Mouse (Mus musculus): Measurements from ENCODE around the gene Mvp. TPM values are rescaled to one million over a fixed set of nuclear protein-coding genes. Genes with fewer than 3 reads are reported as not detected.

The Mvp gene
- polyA plus RNA-seq, 1 experiment from 2014 or later = 7.8 TPM

DNA sequence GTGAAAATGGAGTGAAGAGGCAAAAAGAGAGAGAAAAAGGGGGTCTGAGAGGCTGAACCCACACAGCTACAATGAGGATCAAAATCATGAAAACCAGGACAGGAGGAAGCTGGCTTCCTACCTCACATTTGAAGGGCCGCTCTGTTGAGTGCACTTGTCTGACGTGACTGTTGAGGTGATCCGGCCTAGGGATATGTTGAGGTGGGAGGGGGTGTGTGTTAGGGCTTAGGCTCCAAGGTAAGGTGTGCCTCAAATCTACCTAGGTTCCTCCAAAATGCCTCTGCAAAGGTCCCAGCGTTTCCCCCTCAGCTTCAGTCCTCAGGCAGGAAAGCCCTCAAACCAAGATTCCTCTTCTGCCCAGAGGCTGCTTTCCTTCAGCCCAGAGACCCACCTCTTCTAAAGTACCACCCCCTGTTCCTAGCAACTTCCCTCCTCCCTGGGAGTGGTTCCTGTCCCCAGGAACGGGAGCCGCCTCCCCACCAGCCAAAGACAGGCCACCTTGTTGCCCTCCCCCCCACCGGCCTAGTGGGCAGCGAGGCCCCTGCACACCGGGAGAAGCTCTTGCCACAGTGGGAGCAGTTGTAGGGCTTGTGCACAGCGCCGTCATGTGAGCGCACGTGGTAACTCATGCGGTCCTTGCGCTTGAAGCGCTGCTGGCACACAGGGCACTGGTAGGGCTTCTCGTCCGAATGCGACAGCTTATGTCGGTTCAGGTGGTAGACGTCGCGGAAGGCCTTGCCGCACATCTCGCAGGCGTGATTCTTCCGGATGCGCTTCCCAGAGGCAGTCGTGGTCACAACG lies 10.5 kb upstream of the Mvp start:
- H3K36me3 ChIP-seq = peaks cover 65% of the 10 kb centered on the region
- under 1% methylated on average over 30 of the region's 30 CpGs for WGBS (ENCODE audit: insufficient replicate concordance)
- peak; percentile 35 for ATAC-seq (ENCODE audit: low read depth)

DNA sequence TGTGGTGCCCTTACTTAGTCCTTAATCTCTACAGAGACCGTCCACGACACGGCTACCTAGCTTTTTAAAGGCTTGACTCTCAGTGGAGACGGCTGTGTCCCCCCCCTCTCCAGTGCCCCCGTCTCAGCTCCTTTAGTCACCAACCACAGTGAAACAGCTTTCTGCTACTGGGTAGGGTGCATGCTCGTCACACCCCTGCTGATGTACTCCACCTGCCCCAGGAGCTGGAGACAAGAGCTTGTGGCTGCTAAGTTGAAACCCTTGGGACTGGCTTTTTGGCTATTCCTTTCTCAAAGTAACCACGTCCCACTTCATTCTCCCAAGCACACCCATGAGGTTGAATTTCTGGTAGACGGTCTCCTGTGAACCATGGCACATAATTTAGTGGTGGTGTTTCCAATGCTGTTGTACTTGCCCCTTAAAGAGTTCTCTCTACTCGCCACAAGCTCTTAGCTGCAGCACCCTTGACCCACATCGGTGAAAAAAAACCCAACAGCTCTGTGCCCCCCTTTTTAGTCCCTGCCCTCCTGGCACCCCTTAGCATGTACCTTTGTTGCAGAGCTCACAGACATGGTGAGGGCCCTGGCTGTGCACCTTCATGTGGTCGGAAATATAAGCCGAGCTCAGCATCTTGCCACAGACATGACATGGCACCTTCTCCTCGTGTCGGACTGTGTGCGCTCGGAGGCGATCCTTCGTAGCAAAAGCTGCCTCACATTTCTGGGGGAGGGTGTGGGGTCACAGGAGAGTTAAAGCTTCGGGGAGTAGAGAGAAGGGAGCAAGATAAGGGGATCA lies 9.7 kb upstream of the Mvp start:
- WGBS (ENCODE audit: insufficient replicate concordance) = 16% methylated on average over 19 of the region's 19 CpGs

More for the DNA sequence above, 10.5 kb upstream of the Mvp start:
- Histone ChIP-seq H3K4me3 (replicated peaks) (peak overlapping the region; percentile 97), H3K27me3 (no peaks in the 10 kb centered on the region), H3K9me3 (replicated peaks) (no peaks in the 10 kb centered on the region), H3K4me1 (replicated peaks) (peaks cover 81% of the 10 kb centered on the region), H3K27ac (peak overlapping the region; percentile 98), H3K4me2 (peak overlapping the region; percentile 99), H3K9ac (peak overlapping the region; percentile 99)
- DNase-seq = peak; percentile 74

DNA sequence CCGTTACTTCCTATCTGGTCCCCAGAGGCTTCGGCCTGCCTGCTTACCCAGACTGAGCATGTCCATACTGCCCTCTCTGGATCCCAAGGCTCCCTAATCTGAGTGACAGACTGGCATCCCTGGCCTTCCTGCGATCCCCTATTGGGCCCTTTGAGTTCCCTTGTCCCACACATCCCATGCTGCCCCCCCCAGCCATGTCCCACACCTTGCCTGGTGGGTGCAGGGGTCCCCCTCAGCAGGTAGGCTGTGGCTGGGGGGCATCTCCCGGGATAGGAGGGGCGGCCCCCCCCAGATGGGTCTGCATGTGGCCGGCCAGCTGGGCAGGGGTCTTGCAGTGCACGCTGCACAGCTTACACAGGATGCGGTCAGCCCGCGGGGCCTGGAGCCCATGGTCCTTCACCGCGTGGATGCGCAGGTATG lies 8.9 kb upstream of the Mvp start:
- 72% methylated on average over 13 of the region's 13 CpGs for WGBS (ENCODE audit: insufficient replicate concordance)

More for the DNA sequence above, 9.7 kb upstream of the Mvp start:
- H3K9ac ChIP-seq = peak overlapping the region; percentile 99
- H3K4me2 ChIP-seq = peak overlapping the region; percentile 99
- H3K36me3 ChIP-seq = peaks cover 57% of the 10 kb centered on the region
- peak overlapping the region; percentile 98 for H3K27ac ChIP-seq
- H3K9me3 ChIP-seq (replicated peaks) = no peaks in the 10 kb centered on the region
- H3K4me1 ChIP-seq (replicated peaks) = peaks cover 76% of the 10 kb centered on the region
- no peak for DNase-seq
- H3K4me3 ChIP-seq (replicated peaks) = peak overlapping the region; percentile 97
- H3K27me3 ChIP-seq = no peaks in the 10 kb centered on the region
- ATAC-seq (ENCODE audit: low read depth) = no peak

GRCm38 (mm10) chr7:127022528-127023271 lies 8.3 kb upstream of the Mvp start:
- ATAC-seq (ENCODE audit: low read depth) (no peak), DNase-seq (no peak)
- Histone ChIP-seq H3K4me3 (replicated peaks) (peak overlapping the region; percentile 97), H3K36me3 (peaks cover 43% of the 10 kb centered on the region), H3K9ac (peak overlapping the region; percentile 99), H3K27me3 (no peaks in the 10 kb centered on the region), H3K9me3 (replicated peaks) (no peaks in the 10 kb centered on the region), H3K4me1 (replicated peaks) (peaks cover 78% of the 10 kb centered on the region), H3K4me2 (peak overlapping the region; percentile 99), H3K27ac (peak overlapping the region; percentile 98)
- 88% methylated on average over 7 of the region's 7 CpGs for WGBS (ENCODE audit: insufficient replicate concordance)

More for the DNA sequence above, 8.9 kb upstream of the Mvp start:
- Histone ChIP-seq H3K9ac (peak overlapping the region; percentile 99), H3K36me3 (peaks cover 48% of the 10 kb centered on the region), H3K27me3 (no peaks in the 10 kb centered on the region), H3K27ac (peak overlapping the region; percentile 98), H3K4me1 (replicated peaks) (peaks cover 78% of the 10 kb centered on the region), H3K9me3 (replicated peaks) (no peaks in the 10 kb centered on the region), H3K4me3 (replicated peaks) (peak overlapping the region; percentile 97), H3K4me2 (peak overlapping the region; percentile 99)
- ATAC-seq (ENCODE audit: low read depth) (no peak), DNase-seq (no peak)

GRCm38 (mm10) chr7:127021563-127022527 lies 7.4 kb upstream of the Mvp start:
- Histone ChIP-seq H3K27ac (peak overlapping the region; percentile 58), H3K9me3 (replicated peaks) (no peaks in the 10 kb centered on the region), H3K4me2 (peak overlapping the region; percentile 99), H3K27me3 (no peaks in the 10 kb centered on the region), H3K4me3 (replicated peaks) (peak overlapping the region; percentile 97), H3K4me1 (replicated peaks) (peaks cover 79% of the 10 kb centered on the region), H3K9ac (peak overlapping the region; percentile 99), H3K36me3 (peaks cover 41% of the 10 kb centered on the region)
- ATAC-seq (ENCODE audit: low read depth) (no peak), DNase-seq (no peak)
- WGBS (ENCODE audit: insufficient replicate concordance) = 39% methylated on average over 5 of the region's 5 CpGs

GRCm38 (mm10) chr7:127020901-127021562 lies 6.6 kb upstream of the Mvp start, which contains the start of the genes Gm42742 and Prrt2:
Gene Gm42742, minus strand, starts transcription at chr7:127021097.
Gene Prrt2, minus strand, starts transcription at chr7:127021211.
- ATAC-seq (ENCODE audit: low read depth) (no peak), DNase-seq (no peak)
- 3% methylated on average over 34 of the region's 37 CpGs for WGBS (ENCODE audit: insufficient replicate concordance)
- no peaks in the 10 kb centered on the region for H3K27me3 ChIP-seq
- H3K27ac ChIP-seq = peak within 1 kb of the TSS; percentile 58
- peak within 1 kb of the TSS; percentile 49 for H3K9ac ChIP-seq
- no peaks in the 10 kb centered on the region for H3K9me3 ChIP-seq (replicated peaks)
- peak within 1 kb of the TSS; percentile 99 for H3K4me2 ChIP-seq
- peaks cover 41% of the 10 kb centered on the region for H3K36me3 ChIP-seq
- H3K4me3 ChIP-seq (replicated peaks) = peak within 1 kb of the TSS; percentile 44
- peaks cover 82% of the 10 kb centered on the region for H3K4me1 ChIP-seq (replicated peaks)

DNA sequence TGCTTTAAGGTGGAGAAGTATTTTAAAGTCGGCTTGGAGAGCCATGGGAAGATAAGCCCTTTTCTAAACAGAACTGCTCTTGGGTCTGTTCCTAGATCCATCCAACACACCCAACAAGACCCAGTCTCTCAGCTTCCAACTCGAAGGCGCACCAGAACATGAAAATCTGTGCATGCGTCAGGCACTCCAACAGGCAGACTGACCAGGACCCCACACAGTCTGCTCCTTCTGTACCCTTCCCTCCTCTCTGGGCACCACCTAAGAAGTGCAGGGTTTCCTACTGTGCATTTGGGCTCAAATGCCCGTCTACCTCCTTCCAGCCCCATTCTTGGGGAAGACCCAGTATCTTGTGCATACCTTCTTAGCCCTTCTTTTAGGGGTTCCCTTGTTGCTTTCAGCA lies 6.1 kb upstream of the Mvp start:
- no peak for DNase-seq
- H3K27me3 ChIP-seq = no peaks in the 10 kb centered on the region
- 65% methylated on average over 5 of the region's 5 CpGs for WGBS (ENCODE audit: insufficient replicate concordance)
- peak overlapping the region; percentile 99 for H3K4me2 ChIP-seq
- no peaks in the 10 kb centered on the region for H3K9me3 ChIP-seq (replicated peaks)
- peaks cover 43% of the 10 kb centered on the region for H3K36me3 ChIP-seq
- ATAC-seq (ENCODE audit: low read depth) = no peak
- peak overlapping the region; percentile 44 for H3K4me3 ChIP-seq (replicated peaks)
- H3K27ac ChIP-seq = peak overlapping the region; percentile 47; the same call in 1 of the 2 replicates
- H3K4me1 ChIP-seq (replicated peaks) = peaks cover 85% of the 10 kb centered on the region
- peak overlapping the region; percentile 49 for H3K9ac ChIP-seq

GRCm38 (mm10) chr7:127020031-127020430 lies 5.6 kb upstream of the Mvp start:
- H3K4me1 ChIP-seq (replicated peaks) = peaks cover 85% of the 10 kb centered on the region
- no peak for ATAC-seq (ENCODE audit: low read depth)
- WGBS (ENCODE audit: insufficient replicate concordance) = 50% methylated on average over 3 of the region's 3 CpGs
- no peaks in the 10 kb centered on the region for H3K9me3 ChIP-seq (replicated peaks)
- peaks cover 43% of the 10 kb centered on the region for H3K36me3 ChIP-seq
- peak overlapping the region; percentile 44; the same call in 1 of the 2 replicates for H3K4me3 ChIP-seq (replicated peaks)
- peak overlapping the region; percentile 99 for H3K4me2 ChIP-seq
- no peak overlapping the region for H3K9ac ChIP-seq
- peak overlapping the region; percentile 32; the same call in 1 of the 2 replicates for H3K27ac ChIP-seq
- H3K27me3 ChIP-seq = no peaks in the 10 kb centered on the region
- DNase-seq = no peak

GRCm38 (mm10) chr7:127019306-127019960 lies 5.0 kb upstream of the Mvp start:
- DNase-seq (no peak), ATAC-seq (ENCODE audit: low read depth) (no peak)
- Histone ChIP-seq H3K27me3 (no peaks in the 10 kb centered on the region), H3K4me3 (replicated peaks) (no peak overlapping the region), H3K4me1 (replicated peaks) (peaks cover 85% of the 10 kb centered on the region), H3K27ac (no peak overlapping the region), H3K36me3 (peaks cover 42% of the 10 kb centered on the region), H3K9ac (no peak overlapping the region), H3K4me2 (peak overlapping the region; percentile 99; the same call in 1 of the 2 replicates), H3K9me3 (replicated peaks) (no peaks in the 10 kb centered on the region)
- 73% methylated on average over 14 of the region's 14 CpGs for WGBS (ENCODE audit: insufficient replicate concordance)

All from liver, embryonic 13.5 days (tissue).